Mouse (Mus musculus) midbrain, postnatal 0 days (tissue): ENCODE measurements around the gene Ehd4. TPM values are rescaled to one million over a fixed set of nuclear protein-coding genes. Genes with fewer than 3 reads are reported as not detected.

Source experiments
- ATAC-seq: fragments of 200-750 bp; cut with Nextera tagmentation; 2 replicates; pipeline ENCODE4 v1.8.0; 2017; ENCODE audit warnings: moderate number of reproducible peaks, mild to moderate bottlenecking, moderate TSS enrichment, moderate library complexity; ENCODE audit not compliant: low FRiP score
- DNase-seq: peaks from one replicate; pipeline ENCODE4 v3.0.0-alpha.2; 2015; ENCODE audit warnings: low spot score
- H3K27ac ChIP-seq: fragments of 300-500 bp; sonication (generic); 2 replicates; pipeline ENCODE4 v1.5.1; 2014; ENCODE audit warnings: low read depth, mild to moderate bottlenecking, low read length, mixed read lengths
- H3K27me3 ChIP-seq: fragments of 300-500 bp; sonication (generic); 2 replicates; pipeline ENCODE4 v1.6.1; 2014; ENCODE audit warnings: low read length, control low read depth, mixed read lengths; ENCODE audit not compliant: insufficient read depth
- H3K36me3 ChIP-seq: fragments of 300-500 bp; sonication (generic); 2 replicates; pipeline ENCODE4 v1.6.1; 2014; ENCODE audit warnings: low read length, control low read depth, mixed read lengths; ENCODE audit not compliant: insufficient read depth
- H3K4me1 ChIP-seq: fragments of 300-500 bp; sonication (generic); 2 replicates; pipeline ENCODE4 v1.6.1; 2014; ENCODE audit warnings: mild to moderate bottlenecking, control low read depth, antibody characterized with exemption, low read length, mixed read lengths; ENCODE audit not compliant: insufficient read depth
- H3K4me2 ChIP-seq: fragments of 300-500 bp; sonication (generic); 2 replicates; pipeline ENCODE4 v1.6.1; 2014; ENCODE audit warnings: low read depth, mild to moderate bottlenecking, low read length, mixed read lengths; ENCODE audit not compliant: poor library complexity, severe bottlenecking
- H3K4me3 ChIP-seq: fragments of 300-500 bp; sonication (generic); 2 replicates; pipeline ENCODE4 v1.5.1; 2014; ENCODE audit warnings: low read depth, mild to moderate bottlenecking, low read length, moderate library complexity
- H3K9ac ChIP-seq: fragments of 300-500 bp; sonication (generic); replicated peaks from 2 replicates; pipeline ENCODE4 v1.6.1; 2014; ENCODE audit warnings: mild to moderate bottlenecking, low read length, moderate library complexity, mixed read lengths; ENCODE audit not compliant: poor library complexity, severe bottlenecking
- H3K9me3 ChIP-seq: fragments of 300-500 bp; sonication (generic); 2 replicates; pipeline ENCODE4 v1.6.1; 2016; ENCODE audit warnings: low read length, control low read depth
- CTCF ChIP-seq: IDR thresholded peaks from 2 replicates; pipeline ENCODE4 v1.5.1; 2016; ENCODE audit warnings: antibody characterized with exemption, mild to moderate bottlenecking
- WGBS: fragments of 180-500 bp; shearing (Covaris S2); extraction: QIAGEN DNeasy Blood & Tissue Kit; methylation state at CpG from one replicate; pipeline ENCODE4 v1.1.7; 2014; 5-methylcytosine and 5-hydroxymethylcytosine counted together
- polyA plus RNA-seq: library from polyadenylated mRNA; unstranded; fragments of >200 nt; fragmentation: Nextera tagmentation; extraction: Ambion mirVana; gene quantifications from 2 replicates; pipeline ENCODE4 v1.2.1, GENCODE M21; 2015
- total RNA-seq: library from RNA; depleted of rRNA; stranded (reverse); fragments of >200 nt; gene quantifications from 2 replicates; pipeline ENCODE4 v1.2.3, GENCODE M21; 2014

Ehd4 gene
- total and polyA plus RNA-seq, 2 experiments from 2014 or later: 9.5 to 16.2 TPM

GRCm38 (mm10) chr2:120066224-120066623, 88.2 kb downstream of the Ehd4 start:
- Histone ChIP-seq H3K4me2 (no peak overlapping the region), H3K4me3 (no peak overlapping the region), H3K27me3 (no peaks in the 10 kb centered on the region), H3K9me3 (no peaks in the 10 kb centered on the region), H3K36me3 (no peaks in the 10 kb centered on the region), H3K27ac (no peak overlapping the region), H3K9ac (no peak overlapping the region), H3K4me1 (no peaks in the 10 kb centered on the region)
- 84% methylated on average over 3 of the region's 3 CpGs for WGBS
- ATAC-seq (no peak), DNase-seq (no peak)
- no peak for TF ChIP-seq CTCF

GRCm38 (mm10) chr2:120065243-120065642, 89.2 kb downstream of the Ehd4 start:
- 95% methylated on average over 10 of the region's 10 CpGs for WGBS
- TF ChIP-seq CTCF: no peak
- Histone ChIP-seq H3K4me2 (no peak overlapping the region), H3K4me3 (no peak overlapping the region), H3K27ac (no peak overlapping the region), H3K9me3 (no peaks in the 10 kb centered on the region), H3K27me3 (no peaks in the 10 kb centered on the region), H3K36me3 (no peaks in the 10 kb centered on the region), H3K9ac (no peak overlapping the region), H3K4me1 (no peaks in the 10 kb centered on the region)
- ATAC-seq: no peak
- DNase-seq: no peak

- H3K27me3 ChIP-seq: no peaks in the 10 kb centered on the region
- no peak overlapping the region for H3K4me2 ChIP-seq
- WGBS: 85% methylated on average over 6 of the region's 6 CpGs
- DNase-seq (no peak), ATAC-seq (no peak)
- no peaks in the 10 kb centered on the region for H3K4me1 ChIP-seq
- TF ChIP-seq CTCF: peak; percentile 37; the same call in 1 of the 2 replicates
- H3K4me3 ChIP-seq: no peak overlapping the region
- no peaks in the 10 kb centered on the region for H3K36me3 ChIP-seq
- no peak overlapping the region for H3K9ac ChIP-seq
- no peak overlapping the region for H3K27ac ChIP-seq
- no peaks in the 10 kb centered on the region for H3K9me3 ChIP-seq
Measured at GRCm38 (mm10) chr2:120064639-120065038, 89.8 kb downstream of the Ehd4 start.

GRCm38 (mm10) chr2:120062248-120062647, 92.2 kb downstream of the Ehd4 start:
- ATAC-seq: no peak
- Histone ChIP-seq H3K27ac (no peak overlapping the region), H3K9ac (no peak overlapping the region), H3K4me2 (no peak overlapping the region), H3K4me1 (no peaks in the 10 kb centered on the region), H3K9me3 (no peaks in the 10 kb centered on the region), H3K36me3 (no peaks in the 10 kb centered on the region), H3K4me3 (no peak overlapping the region), H3K27me3 (no peaks in the 10 kb centered on the region)
- DNase-seq: no peak
- TF ChIP-seq CTCF: no peak
- WGBS: 65% methylated on average over 8 of the region's 8 CpGs

- TF ChIP-seq CTCF: no peak
Measured at GRCm38 (mm10) chr2:120060651-120061050, 93.8 kb downstream of the Ehd4 start.

GRCm38 (mm10) chr2:120060190-120060589, 94.2 kb downstream of the Ehd4 start:
- no peaks in the 10 kb centered on the region for H3K9me3 ChIP-seq
- H3K4me2 ChIP-seq: no peak overlapping the region
- no peak for ATAC-seq
- no peaks in the 10 kb centered on the region for H3K27me3 ChIP-seq
- no peak for DNase-seq
- 74% methylated on average over 6 of the region's 6 CpGs for WGBS
- no peak overlapping the region for H3K9ac ChIP-seq
- no peaks in the 10 kb centered on the region for H3K4me1 ChIP-seq
- no peak for TF ChIP-seq CTCF
- H3K36me3 ChIP-seq: no peaks in the 10 kb centered on the region
- H3K4me3 ChIP-seq: no peak overlapping the region
- no peak overlapping the region for H3K27ac ChIP-seq

More at GRCm38 (mm10) chr2:120060651-120061050, 93.8 kb downstream of the Ehd4 start:
- Histone ChIP-seq H3K4me3 (no peak overlapping the region), H3K4me1 (no peaks in the 10 kb centered on the region), H3K9me3 (no peaks in the 10 kb centered on the region), H3K9ac (no peak overlapping the region), H3K27me3 (no peaks in the 10 kb centered on the region), H3K4me2 (no peak overlapping the region), H3K36me3 (no peaks in the 10 kb centered on the region), H3K27ac (no peak overlapping the region)
- ATAC-seq: no peak
- 74% methylated on average over 9 of the region's 9 CpGs for WGBS
- no peak for DNase-seq
